Mouse (Mus musculus) left cerebral cortex, adult 18-20 months (tissue): ENCODE results near the gene Rpain. TPM values are rescaled to one million over a fixed set of nuclear protein-coding genes. Genes with fewer than 3 reads are reported as not detected.
A peak's percentile ranks its signal among the peaks of the same experiment; 100 is the strongest.

Source experiments
- DNase-seq, 2 experiments: peaks; one replicate each; pipeline ENCODE4 v3.0.0; 2021 to 2022; ENCODE audit warnings: low spot score in 2 of 2, mixed read lengths in 1 of 2
- total RNA-seq, 2 experiments: library from RNA; stranded (reverse); gene quantifications; 2 replicates each; pipeline ENCODE4 v1.2.3; 2021

The Rpain gene
- total RNA-seq, 2 experiments from 2014 or later, result 39.6 to 42.2 TPM

- DNase-seq, result peak; percentile 96
Measured at GRCm38 (mm10) chr11:70982557-70983228, 12.7 kb downstream of the Rpain start, which contains the start of gene C1qbp. TSS of gene C1qbp (minus strand) at chr11:70983026.

GRCm38 (mm10) chr11:71001167-71001566 is 31.2 kb downstream of the Rpain start:
- peak; percentile 32 to 45 for DNase-seq

GRCm38 (mm10) chr11:71003611-71004315 is 33.8 kb downstream of the Rpain start:
- DNase-seq, result no peak

- DNase-seq, result peak; percentile 96 to 98
Measured at GRCm38 (mm10) chr11:71004316-71004773, 34.3 kb downstream of the Rpain start, which contains the start of gene Dhx33. TSS of gene Dhx33 (minus strand) at chr11:71004437.

- no peak for DNase-seq
Measured at GRCm38 (mm10) chr11:71005046-71005445, 35.0 kb downstream of the Rpain start.

- no peak for DNase-seq
Measured at GRCm38 (mm10) chr11:71007026-71007425, 37.0 kb downstream of the Rpain start.

- DNase-seq, result no peak
Measured at GRCm38 (mm10) chr11:71007831-71008230, 37.8 kb downstream of the Rpain start.

- no peak for DNase-seq
Measured at GRCm38 (mm10) chr11:71008321-71008720, 38.3 kb downstream of the Rpain start.

GRCm38 (mm10) chr11:71012743-71013142 is 42.7 kb downstream of the Rpain start:
- no peak for DNase-seq

- DNase-seq, result no peak
Measured at GRCm38 (mm10) chr11:71017051-71017450, 47.0 kb downstream of the Rpain start.

- DNase-seq, result peak in 1 of 2 experiments; percentile 6
Measured at GRCm38 (mm10) chr11:71018416-71019200, 48.6 kb downstream of the Rpain start.

GRCm38 (mm10) chr11:71019201-71020068 is 49.4 kb downstream of the Rpain start, which contains the start of the genes Mis12 and Derl2:
TSS of gene Mis12 (plus strand) at chr11:71019611.
TSS of gene Derl2 (minus strand) at chr11:71019841.
- peak; percentile 97 to 98 for DNase-seq

Other genes starting within 250 kb of the Rpain start
- gene Zfp3, start 206.0 kb upstream of the Rpain start, total RNA-seq, result 10 to 100 TPM; 17.2 to 17.9 TPM
- not detected for gene Scimp, start 157.6 kb upstream of the Rpain start, total RNA-seq
- 100 to 1,000 TPM; 140 TPM for gene Rabep1, start 125.4 kb upstream of the Rpain start, total RNA-seq
- gene Nup88, start 240 bp upstream of the Rpain start, total RNA-seq, result 10 to 100 TPM; 52.0 to 52.5 TPM
- 10 to 100 TPM; 96.4 to 97.1 TPM for gene C1qbp, start 12.8 kb downstream of the Rpain start, total RNA-seq
- gene Dhx33, start 34.2 kb downstream of the Rpain start, total RNA-seq, result 10 to 100 TPM; 25.9 to 27.0 TPM
- 10 to 100 TPM; 20.4 to 20.8 TPM for gene Mis12, start 49.4 kb downstream of the Rpain start, total RNA-seq
- 10 to 100 TPM; 21.0 to 28.8 TPM for gene Derl2, start 49.6 kb downstream of the Rpain start, total RNA-seq
- gene 6330403K07Rik, start 63.3 kb downstream of the Rpain start, total RNA-seq, result 100 to 1,000 TPM; 274 to 322 TPM
- gene Nlrp1a, start 174.5 kb downstream of the Rpain start, total RNA-seq, result under 1 TPM; 0.58 to 0.87 TPM